Mouse (Mus musculus): ENCODE measurements around the gene Asb10.

GRCm38 (mm10) chr5:24483326-24483725 lies 57.5 kb downstream of the Asb10 start:
- TF ChIP-seq CTCF (IDR thresholded peaks at IDR 0.05 in 2 of 3, conservative IDR thresholded peaks at IDR 0.05 in 1 of 3; ENCODE audit: control insufficient read depth in 1 of 3, insufficient read depth in 1 of 3, low read depth in 2 of 3, low read length in 3 of 3, poor library complexity in 1 of 3, severe bottlenecking in 1 of 3): peak; percentile 75 to 89 (median 86)
- TF ChIP-seq ZC3H11A (IDR thresholded peaks at IDR 0.05; ENCODE audit: low read depth, low read length): peak; percentile 31
- TF ChIP-seq ETS1 (IDR thresholded peaks at IDR 0.05; ENCODE audit: low read depth, low read length): no peak
- no peak for TF ChIP-seq BHLHE40 (IDR thresholded peaks at IDR 0.05; ENCODE audit: borderline replicate concordance, low read depth, low read length)
- TF ChIP-seq MAFK (IDR thresholded peaks at IDR 0.05; ENCODE audit: borderline replicate concordance, low read depth, low read length): no peak
- no peak for TF ChIP-seq MAX (IDR thresholded peaks at IDR 0.05; ENCODE audit: low read length)
- peak; percentile 65 for TF ChIP-seq SMC3 (IDR thresholded peaks at IDR 0.05; ENCODE audit: low read depth, low read length)
- TF ChIP-seq GATA1 (IDR thresholded peaks at IDR 0.05; ENCODE audit: low read depth, low read length): no peak
- no peak for TF ChIP-seq ZNF384 (IDR thresholded peaks at IDR 0.05; ENCODE audit: low read depth, low read length)
- TF ChIP-seq NELFE (IDR thresholded peaks at IDR 0.05; ENCODE audit: low read depth, low read length): no peak
- TF ChIP-seq EP300 (IDR thresholded peaks at IDR 0.05; ENCODE audit: low read depth in 1 of 2, low read length in 2 of 2): no peak
- no peak for TF ChIP-seq MXI1 (IDR thresholded peaks at IDR 0.05; ENCODE audit: low read depth, low read length)
- peak; percentile 67 for TF ChIP-seq RAD21 (IDR thresholded peaks at IDR 0.05; ENCODE audit: low read depth, low read length)
- no peak for TF ChIP-seq USF1 (IDR thresholded peaks at IDR 0.05; ENCODE audit: low read depth, low read length)
